Mouse (Mus musculus) induced T-regulatory cell, adult 2 months (primary cell): Measurements from ENCODE around the gene Vps51.

ENCODE experiments used
- DNase-seq: peaks from one replicate; pipeline ENCODE4 v3.0.0-alpha.2; 2012; ENCODE audit warnings: low read depth

The Vps51 gene

GRCm38 (mm10) chr19:6047899-6048166 is 29.2 kb downstream of the Vps51 start:
- no peak for DNase-seq

- no peak for DNase-seq
Observed at GRCm38 (mm10) chr19:6047154-6047898, 29.7 kb downstream of the Vps51 start.

- peak; percentile 98 for DNase-seq
Observed at GRCm38 (mm10) chr19:6046294-6047153, 30.5 kb downstream of the Vps51 start, which contains the start of gene Syvn1. Gene Syvn1 (plus strand): TSS chr19:6046576.

GRCm38 (mm10) chr19:6045366-6046293 is 31.4 kb downstream of the Vps51 start:
- peak; percentile 86 for DNase-seq

GRCm38 (mm10) chr19:6044102-6044501 is 32.9 kb downstream of the Vps51 start:
- peak; percentile 80 for DNase-seq

- no peak for DNase-seq
Observed at GRCm38 (mm10) chr19:6042293-6042692, 34.7 kb downstream of the Vps51 start.

GRCm38 (mm10) chr19:6040002-6040401 is 37.0 kb downstream of the Vps51 start:
- peak; percentile 61 for DNase-seq

- DNase-seq: no peak
Observed at GRCm38 (mm10) chr19:6038326-6038725, 38.7 kb downstream of the Vps51 start.

DNA sequence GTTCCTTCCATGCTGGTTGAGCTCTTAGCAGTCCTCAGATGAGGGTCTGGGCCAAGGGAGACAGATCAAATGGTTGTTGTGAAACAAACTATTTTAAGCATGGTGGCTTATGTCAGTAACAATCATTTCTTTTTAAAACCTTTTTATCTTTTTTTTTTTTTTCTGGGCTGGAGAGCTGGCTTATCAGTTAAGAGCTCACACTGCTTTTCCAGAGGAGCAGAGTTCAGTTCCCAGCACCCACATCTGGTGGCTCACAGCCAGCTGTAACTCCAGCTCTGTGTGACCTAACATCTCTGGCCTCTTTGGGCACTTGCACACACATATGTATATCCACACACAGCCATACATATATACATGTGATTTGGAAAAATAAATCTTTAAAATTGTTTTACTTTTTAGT is 39.3 kb downstream of the Vps51 start:
- no peak for DNase-seq

- no peak for DNase-seq
Observed at GRCm38 (mm10) chr19:6035966-6036585, 41.0 kb downstream of the Vps51 start.

GRCm38 (mm10) chr19:6030520-6031280 is 46.3 kb downstream of the Vps51 start:
- no peak for DNase-seq

- no peak for DNase-seq
Observed at GRCm38 (mm10) chr19:6029426-6029825, 47.6 kb downstream of the Vps51 start.

- no peak for DNase-seq
Observed at GRCm38 (mm10) chr19:6028991-6029390, 48.0 kb downstream of the Vps51 start.

GRCm38 (mm10) chr19:6023930-6024329 is 53.1 kb downstream of the Vps51 start:
- DNase-seq: no peak

DNA sequence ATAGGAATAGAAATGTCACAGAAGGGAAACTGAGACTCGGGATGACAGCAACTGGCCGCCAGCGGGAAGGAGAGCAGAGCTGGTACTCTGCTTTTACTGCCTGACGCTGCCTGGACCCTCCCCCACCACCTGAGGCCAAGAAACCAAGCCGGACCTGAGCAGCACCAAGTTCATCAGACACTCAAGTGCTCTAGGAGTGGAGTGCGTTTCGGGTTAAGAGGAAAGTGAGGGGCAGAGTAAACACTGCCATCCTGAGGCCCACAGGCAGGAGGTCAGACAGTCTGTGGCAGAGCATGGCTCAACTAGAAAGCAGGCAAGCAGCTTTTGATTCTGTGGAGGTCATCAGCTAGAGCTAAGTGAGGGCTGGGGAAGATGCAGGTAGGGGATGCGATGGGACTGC is 54.0 kb downstream of the Vps51 start:
- no peak for DNase-seq

- DNase-seq: no peak
Observed at GRCm38 (mm10) chr19:6020276-6020675, 56.8 kb downstream of the Vps51 start.

DNA sequence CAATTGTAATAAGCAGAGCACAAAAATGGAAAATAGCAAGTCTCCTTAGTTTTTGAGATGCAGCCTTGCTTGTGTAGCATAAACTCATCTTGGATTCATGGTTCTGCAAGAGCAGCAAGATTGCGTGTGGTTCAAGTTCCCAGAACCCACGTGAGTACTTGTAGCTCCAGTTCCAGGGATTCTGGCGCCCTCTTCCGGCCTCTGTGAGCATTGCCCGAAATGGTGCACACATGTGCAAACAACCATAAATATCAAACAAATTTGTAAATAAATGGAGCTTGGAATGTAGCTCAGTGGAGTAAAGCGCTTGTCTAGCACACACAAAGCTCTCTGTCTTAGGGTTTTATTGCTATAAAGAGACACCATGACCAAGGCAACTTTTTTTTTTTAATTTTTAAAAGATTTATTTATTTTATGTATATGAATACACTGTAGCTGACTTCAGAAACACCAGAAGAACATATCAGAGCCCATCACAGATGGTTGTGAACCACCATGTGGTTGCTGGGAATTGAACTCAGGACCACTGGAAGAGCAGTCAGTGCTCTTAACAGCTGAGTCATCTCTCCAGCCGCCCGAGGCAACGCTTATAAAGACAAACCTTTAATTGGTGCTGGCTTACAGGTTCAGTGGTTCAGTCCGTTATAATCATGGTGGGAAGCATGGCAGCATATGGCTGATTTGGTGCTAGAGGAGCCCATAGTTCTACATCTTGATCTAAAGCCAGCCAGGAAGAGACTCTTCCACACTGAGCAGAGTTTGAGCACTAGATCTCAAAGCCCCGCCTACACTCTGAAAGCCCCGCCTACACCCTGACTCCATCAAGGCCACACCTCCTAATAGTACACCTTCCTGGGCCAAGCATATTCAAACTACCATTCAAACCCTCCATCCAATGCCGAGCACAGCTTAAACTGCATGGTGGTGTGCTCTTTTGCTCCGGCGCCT is 58.6 kb downstream of the Vps51 start:
- peak; percentile 96 for DNase-seq
